14 mouse cellular contexts compared by ENCODE assay signal in genomic region chrX:166214576-166214975, GRCm38 (mm10). TPM values are rescaled to one million over a fixed set of nuclear protein-coding genes. Genes with fewer than 3 reads are reported as not detected.
"Had no signal": no experiment of that assay in that cellular context is flagged by ENCODE, and none has a peak within 500 bp of the region (broad histone marks: within the 10 kb centered on the region; RNA-seq: fewer than 3 reads in every experiment).

No protein-coding gene starts in this region.

- H3K4me3 ChIP-seq: limb, embryonic 15.5 days; liver, embryonic 12.5 days; midbrain, embryonic 12.5 days; stomach, embryonic 15.5 days had no signal

- H3K36me3 ChIP-seq: limb, embryonic 15.5 days; liver, embryonic 12.5 days; midbrain, embryonic 12.5 days; stomach, embryonic 15.5 days had no signal

- H3K4me1 ChIP-seq: limb, embryonic 15.5 days; liver, embryonic 12.5 days; midbrain, embryonic 12.5 days; stomach, embryonic 15.5 days had no signal

- H3K9ac ChIP-seq: limb, embryonic 15.5 days; liver, embryonic 12.5 days; lung, embryonic 14.5 days; midbrain, embryonic 12.5 days; stomach, embryonic 15.5 days had no signal

- H3K9me3 ChIP-seq: limb, embryonic 15.5 days; liver, embryonic 12.5 days; midbrain, embryonic 12.5 days; stomach, embryonic 15.5 days had no signal

- DNase-seq: kidney, adult 8-10 months; kidney, postnatal 36 days; layer of hippocampus, adult 9-11 months; lung, embryonic 14.5 days; spleen, adult 18-20 months; thymus, postnatal 36 days had no signal

- H3K27me3 ChIP-seq: stomach, embryonic 15.5 days had no signal

- ATAC-seq: intestine, postnatal 0 days; liver, embryonic 12.5 days; midbrain, embryonic 16.5 days had no signal

- H3K4me2 ChIP-seq: limb, embryonic 15.5 days; liver, embryonic 12.5 days; lung, embryonic 14.5 days; midbrain, embryonic 12.5 days; stomach, embryonic 15.5 days had no signal

- H3K27ac ChIP-seq: kidney, postnatal 0 days; limb, embryonic 15.5 days; liver, embryonic 12.5 days; midbrain, embryonic 12.5 days; stomach, embryonic 15.5 days had no signal

RNA-seq across cellular contexts. Expression of gene Gpm6b, which starts 24.1 kb away (rescaled TPM):
- total RNA-seq: megakaryocyte-erythroid progenitor cell, adult 5-6 weeks had no signal
